Mouse (Mus musculus) megakaryocyte, adult 5-6 weeks (primary cell): ENCODE measurements around the gene Txndc2. TPM values are rescaled to one million over a fixed set of nuclear protein-coding genes. Genes with fewer than 3 reads are reported as not detected.

Experiments
- ATAC-seq: 2 replicates; pipeline ENCODE4 v1.8.0; 2016; ENCODE audit warnings: mild to moderate bottlenecking, inconsistent platforms; ENCODE audit not compliant: poor library complexity, severe bottlenecking
- total RNA-seq, 2 experiments: library from RNA; stranded (forward) in 1 of 2; stranded (reverse) in 1 of 2; fragments of 153-499, 151-499 nt in 1 of 2; fragments of 221-1000, 200-1000 nt in 1 of 2; gene quantifications; 2 replicates each; pipeline versions ENCODE4 v1.2.3 to v1.2.4; 2015 to 2017

The Txndc2 gene
- not detected in 2 replicates for total RNA-seq (2015)
- total RNA-seq (2017) = not detected in 2 replicates

DNA sequence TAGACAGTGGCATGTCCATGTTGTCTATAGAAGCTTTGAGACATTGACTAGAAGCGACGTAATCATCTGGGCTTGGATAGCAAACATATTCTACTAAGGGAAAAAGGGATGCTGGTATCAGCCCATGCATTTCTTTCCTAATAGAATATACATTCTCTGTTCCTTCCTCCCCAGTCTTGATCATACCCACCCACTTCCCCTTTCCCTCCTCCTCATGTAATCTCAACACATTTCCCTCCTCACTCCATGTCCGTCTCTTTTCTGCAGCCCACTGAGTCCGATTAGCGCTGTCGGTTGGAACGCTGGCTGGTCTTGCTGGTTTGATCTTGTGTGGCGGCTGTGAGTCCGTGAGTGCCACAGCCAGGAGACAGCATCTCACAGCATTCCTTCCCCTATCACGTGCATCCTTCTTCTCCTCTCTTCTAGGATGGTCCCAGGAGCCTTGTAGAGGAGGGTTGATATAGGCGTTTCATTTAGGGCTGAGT lies at the start of gene Txndc2:
TSS of gene Txndc2 (minus strand) at position 435 of the 485 bp plus-strand sequence.
- ATAC-seq = peak; percentile 74

DNA sequence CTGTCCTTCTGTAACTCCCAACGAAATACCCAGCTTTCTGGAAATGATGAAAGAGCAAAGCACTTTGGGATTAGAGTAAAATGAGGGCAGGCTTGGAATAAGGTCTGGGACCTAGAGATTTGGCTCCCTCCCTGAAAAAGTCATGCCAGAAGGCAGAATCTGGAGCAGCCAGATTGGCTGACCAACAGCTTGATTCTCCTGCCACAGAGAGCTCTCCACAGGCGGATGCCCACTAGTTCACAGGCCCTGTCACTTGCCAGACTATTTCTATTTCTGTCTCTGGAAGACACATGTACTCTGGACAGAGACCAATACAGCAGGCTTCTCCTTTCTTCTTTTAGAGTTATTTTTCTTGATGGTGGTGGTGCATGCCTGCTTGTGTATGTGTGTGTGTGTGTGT lies 41.8 kb upstream of the Txndc2 start:
- ATAC-seq = no peak

DNA sequence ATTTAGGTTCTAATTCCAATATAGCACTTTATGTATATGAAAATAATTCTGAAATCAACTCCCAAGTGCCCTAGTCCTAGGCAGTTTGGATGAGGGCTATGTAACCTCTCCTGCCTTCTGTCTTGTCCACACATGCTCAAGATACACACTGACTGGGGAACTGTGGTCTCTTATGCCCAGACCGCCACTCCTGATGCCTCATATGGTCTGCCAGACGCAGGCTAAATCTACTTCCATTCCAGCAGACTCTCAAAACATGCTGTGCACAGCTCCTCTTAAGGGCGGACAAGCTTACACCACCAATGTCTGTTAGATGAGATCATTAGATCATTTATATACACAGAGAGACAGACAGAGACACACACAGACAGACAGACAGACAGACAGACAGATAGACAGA lies 41.3 kb upstream of the Txndc2 start:
- no peak for ATAC-seq

DNA sequence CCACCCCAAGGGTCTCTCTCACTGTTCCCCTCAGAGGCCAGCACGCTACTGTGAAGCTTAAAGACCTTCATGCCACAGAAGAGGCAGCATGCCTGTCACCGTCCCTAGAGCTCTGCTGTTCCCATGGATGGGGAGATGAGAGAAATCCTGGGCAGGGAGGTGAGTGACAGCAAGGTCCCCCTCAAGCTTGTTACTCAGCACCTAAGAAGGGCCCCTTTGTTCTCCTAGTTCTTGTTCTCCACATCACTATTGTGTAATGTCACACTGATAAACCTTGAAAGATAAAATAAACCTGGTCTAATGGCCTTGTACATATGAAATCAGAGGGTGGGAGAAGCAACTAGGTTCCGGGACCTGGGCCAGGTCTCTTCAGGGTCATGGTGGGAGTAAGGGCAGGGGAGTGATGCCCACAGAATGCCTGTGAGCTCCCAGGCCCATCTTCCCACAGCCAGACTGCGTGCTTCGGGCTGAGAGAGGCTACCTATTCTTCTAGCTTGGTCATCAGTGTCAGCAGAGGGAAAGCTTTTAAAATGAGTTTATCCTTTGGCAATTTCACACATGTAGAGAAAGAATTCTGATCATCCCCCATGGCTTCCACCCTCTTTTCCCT lies 40.2 kb upstream of the Txndc2 start:
- ATAC-seq = no peak

DNA sequence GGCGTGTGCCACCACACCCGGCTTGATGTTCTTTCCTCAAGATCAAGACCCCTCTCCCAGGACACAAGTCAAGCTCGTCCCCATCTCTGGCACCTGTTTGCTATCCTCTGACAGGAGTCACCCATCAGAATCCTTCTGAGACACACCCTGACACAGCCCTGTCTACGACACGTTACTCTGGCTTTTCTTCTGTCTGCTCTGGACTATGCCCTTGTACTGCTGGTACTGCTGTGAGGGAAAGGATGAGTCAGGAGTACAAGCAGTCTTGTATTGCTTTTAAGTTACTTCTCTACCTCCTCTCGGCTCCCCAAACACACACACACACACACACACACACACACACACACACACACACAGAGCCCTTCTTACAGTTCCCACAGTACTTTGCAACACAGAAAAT lies 39.5 kb upstream of the Txndc2 start:
- ATAC-seq = no peak

DNA sequence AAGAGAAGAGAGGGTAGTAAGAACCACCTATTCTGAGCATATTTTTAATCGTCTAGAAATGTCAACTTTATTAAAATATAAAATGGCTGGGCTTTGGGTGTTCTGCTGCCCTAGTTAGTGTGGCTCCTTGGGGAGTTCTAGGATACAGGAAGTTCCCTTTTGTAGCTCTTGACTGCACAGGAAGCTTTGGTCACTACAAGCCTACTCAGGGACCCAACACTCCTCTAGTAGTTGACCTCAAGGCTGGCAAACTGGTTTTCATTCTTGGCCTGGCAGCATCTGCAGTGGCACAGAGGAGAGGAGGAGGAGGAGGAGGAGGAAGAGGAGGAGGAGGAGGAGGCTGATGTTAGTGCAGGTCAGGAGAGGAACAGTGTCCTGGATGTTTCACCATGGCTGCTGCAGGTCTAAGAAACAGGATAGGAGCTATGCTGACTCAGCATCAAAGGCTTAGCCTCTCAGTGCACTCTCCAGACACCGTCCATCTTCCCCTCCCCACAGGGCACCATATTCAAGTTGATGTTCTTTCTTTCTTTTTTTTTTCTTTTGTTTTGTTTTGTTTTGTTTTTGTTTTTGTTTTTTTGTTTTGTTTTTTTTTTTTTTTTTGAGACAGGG lies 38.9 kb upstream of the Txndc2 start:
- no peak; the same call in 1 of the 2 replicates for ATAC-seq

DNA sequence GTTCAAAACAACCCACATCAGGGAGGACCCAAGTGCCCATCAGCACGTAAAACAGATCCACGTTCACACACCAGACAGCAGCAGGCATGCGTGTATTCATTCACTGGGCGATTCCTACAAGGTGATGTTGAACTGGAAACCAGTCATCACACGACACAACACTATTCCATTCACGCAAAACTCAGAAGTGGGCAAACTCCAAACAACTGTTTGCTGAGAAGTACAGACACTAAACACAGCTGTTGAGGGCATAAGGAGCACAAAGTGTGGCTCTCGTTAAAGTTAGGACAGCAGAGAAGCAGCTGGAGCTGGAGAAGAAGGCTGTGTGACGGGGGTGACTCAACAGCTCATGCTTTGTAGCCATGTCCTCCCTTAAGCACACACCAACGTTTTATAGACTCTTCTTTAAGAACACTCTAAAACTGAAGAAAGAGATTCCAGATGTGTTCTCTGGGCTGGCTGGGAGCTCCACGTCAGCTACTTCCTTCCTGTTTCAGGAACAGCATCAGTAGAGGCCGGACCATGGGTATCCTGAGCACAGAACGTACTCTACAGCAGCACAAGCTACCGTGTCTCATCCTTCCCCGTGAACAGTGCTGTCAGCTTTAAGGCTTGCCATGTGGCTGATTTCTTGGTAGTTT lies 38.0 kb upstream of the Txndc2 start:
- ATAC-seq = no peak

DNA sequence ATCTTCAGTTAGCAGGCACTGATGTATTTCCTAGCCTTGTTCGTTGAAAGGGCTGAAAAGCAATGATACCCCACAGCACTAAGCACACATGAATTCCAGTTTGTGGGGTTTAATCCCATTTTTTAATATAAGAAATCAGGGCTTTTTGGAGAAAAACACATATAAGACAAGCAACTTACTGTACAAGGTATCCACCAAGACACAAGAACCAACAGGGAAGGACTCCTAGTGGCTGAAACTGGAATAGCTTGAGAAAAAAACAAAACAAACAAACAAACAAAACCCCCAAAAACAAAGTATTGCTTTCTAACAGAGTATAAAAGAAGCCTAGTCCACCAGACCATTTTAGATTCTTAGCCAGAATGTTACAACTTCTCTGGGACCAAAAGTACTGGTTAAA lies 35.8 kb upstream of the Txndc2 start:
- ATAC-seq = no peak

DNA sequence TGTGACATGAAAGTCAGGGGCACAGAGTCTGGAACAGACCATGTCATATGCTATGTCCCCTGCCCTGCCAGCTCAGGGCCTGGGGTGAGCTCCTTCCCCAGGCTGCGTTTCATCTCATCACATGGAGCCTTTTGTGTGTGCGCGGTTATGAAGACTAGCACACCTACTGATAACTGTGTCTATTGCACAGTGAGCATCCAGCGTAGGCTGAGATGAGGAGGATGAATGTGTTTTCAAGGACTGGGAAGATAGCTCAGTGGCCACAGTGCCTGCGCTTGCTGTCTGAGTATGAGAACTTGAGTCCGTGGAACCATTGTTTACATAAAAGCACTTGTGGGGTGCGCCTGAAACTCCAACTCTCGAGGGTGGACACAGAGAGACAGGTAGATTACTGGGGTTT lies 34.6 kb upstream of the Txndc2 start:
- ATAC-seq = no peak

DNA sequence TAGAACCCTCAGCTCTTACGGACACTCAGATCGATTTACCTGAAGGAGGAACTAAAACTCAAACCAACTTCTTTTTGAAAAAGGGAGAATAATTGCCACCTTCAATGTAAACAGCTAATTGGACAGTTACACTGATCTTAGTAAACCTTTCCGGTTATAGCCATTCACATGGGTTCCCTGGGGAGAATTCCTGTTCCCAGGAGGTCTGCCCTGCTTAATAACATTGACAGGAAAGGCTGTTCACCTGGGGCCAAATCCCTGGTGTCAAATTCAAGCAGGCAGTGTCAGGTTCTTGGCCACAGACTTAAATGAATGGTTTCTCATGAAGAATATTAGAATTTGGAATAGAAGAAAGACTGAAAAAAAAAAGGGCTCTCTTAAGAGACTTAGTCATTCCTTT lies 34.0 kb upstream of the Txndc2 start:
- ATAC-seq = no peak

DNA sequence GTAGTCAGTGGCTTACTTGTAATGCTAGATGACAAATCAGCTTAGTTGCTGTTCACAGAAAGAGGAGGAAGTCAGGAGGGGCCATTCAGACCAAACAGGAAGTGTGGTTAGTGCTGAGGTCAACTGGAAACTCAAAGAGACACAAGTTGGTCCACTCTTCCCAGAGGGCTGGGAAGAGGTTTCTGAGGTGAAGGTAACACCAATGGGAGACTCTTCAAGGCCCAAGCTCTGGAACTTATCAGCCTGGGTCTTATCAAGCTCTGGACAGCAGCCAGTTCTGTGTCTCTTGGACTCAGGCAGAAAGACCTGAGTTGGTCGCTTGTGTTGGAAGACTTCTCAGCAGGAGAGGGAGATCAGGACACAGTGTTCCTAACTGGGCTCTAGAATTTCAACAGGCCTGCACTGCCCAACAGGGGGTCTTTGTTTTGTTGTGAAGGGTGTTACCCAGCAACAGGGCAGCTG lies 32.8 kb upstream of the Txndc2 start:
- ATAC-seq = peak; percentile 98

DNA sequence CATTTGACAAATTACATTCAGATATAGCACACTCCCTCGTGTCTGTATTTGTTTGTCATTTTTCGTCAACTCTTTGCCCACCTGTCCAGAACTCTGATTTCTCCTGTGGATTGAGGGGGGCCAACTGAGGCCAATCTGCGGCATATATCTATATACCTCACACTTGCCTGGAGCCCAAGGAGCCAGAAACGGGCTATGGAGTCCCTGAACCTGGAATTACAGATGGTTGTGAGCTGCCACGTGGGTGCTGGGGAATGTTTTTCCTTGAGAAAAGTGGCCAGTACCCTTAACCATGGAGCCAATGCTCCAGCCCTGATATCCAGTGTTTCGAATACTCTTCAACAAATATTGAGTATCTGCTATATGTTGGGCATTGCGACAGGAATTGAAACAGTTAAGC lies 31.0 kb upstream of the Txndc2 start:
- ATAC-seq = no peak

DNA sequence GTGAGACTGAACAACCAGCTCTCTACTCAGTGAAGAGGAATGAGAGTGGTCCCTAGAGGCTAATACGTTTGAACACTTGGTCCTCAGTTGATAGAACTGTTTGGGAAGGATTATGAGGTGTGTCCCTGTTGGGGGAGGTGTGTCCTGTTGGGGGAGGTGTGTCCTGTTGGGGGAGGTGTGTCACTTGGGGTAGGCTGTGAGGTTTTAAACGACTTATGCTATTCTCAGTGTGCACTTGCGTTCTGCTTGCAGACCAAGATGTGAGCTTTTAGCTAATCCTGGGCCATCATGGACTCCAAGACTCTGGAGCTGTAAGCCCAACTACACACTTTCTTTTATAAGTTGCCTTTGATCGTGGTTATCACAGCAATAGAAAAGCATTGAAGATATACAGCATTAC lies 27.1 kb upstream of the Txndc2 start:
- no peak for ATAC-seq

DNA sequence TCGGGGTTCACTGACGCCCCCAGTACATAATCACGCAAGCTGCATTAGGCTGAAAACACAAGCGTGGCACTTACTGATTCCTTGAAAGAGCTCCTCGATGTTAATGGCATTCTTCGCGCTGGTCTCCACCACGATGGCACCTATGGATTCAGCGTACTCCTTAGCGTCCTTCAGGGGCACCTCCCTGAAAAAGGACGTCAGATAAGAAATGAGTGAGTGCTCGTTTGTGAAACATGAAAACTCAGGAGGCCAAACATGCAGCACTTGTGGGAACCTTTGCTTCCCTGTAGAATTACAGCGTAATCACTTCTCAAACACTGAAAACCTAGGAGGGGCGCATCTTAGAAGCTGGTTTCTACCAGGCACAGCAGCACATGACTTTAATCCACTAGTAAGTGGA lies 25.8 kb upstream of the Txndc2 start:
- ATAC-seq = no peak

DNA sequence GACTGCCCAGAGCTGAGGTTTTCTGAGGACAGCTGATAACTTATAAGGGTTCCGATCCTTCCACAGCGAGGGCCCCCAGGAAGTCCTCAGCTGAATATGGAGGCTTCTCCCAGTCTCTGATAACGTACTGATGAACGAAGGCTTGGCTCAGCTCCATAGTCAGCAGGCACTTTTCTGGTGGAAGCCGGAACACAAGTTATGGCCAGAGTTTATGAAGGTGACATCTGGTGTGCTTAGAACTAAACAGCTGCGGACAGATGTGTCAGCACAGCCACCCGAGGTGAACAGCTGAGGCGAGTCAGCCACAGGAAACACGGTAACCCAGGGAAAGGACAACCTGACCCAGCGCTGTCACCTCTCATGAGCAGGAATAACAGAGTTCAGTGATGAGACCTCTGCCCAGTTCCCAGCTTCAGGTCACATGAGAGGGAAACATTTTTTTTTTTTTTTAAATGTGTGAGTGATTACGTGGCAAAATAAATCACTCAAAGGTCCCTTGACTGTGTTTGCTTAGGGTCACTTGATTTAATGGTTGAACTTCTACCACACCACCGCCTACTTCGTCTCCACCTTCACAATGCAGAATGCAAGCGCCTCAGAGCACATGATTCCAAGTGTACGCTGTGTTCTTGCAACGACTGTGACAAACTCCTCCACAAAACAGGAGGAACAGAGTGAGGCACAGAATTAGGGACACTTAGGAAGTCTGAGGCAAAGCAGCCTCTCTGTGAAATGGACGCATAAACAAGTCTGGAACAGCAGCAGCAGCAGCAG lies 24.6 kb upstream of the Txndc2 start:
- no peak for ATAC-seq

DNA sequence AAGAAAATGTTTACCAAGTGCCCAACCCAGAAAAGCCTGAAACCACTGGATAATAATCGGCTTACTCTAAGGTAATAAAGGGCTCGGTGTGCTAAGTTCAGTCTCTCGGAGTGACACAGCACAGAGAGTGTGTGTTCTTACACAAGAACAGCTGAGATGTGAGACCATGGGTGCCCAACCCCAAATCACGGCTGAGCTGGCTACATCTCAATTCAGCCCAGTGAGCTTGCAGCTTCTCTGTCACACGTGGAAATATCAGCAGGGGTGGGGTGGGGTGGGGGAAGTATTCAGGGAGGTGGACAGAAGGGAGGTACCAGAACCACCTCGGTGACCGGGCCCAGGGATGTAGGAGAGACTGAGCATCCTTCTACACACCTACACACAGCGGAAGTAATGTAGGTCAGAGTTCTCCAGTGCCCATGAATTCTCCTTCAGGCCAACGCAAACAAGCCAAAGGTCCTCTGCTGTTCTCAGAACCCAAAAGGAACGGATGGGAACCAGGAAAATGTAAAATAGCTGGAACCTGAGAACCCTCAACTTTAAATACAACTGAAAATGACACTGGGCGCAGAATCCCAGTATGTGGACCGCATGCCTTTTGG lies 23.9 kb upstream of the Txndc2 start:
- ATAC-seq = no peak

DNA sequence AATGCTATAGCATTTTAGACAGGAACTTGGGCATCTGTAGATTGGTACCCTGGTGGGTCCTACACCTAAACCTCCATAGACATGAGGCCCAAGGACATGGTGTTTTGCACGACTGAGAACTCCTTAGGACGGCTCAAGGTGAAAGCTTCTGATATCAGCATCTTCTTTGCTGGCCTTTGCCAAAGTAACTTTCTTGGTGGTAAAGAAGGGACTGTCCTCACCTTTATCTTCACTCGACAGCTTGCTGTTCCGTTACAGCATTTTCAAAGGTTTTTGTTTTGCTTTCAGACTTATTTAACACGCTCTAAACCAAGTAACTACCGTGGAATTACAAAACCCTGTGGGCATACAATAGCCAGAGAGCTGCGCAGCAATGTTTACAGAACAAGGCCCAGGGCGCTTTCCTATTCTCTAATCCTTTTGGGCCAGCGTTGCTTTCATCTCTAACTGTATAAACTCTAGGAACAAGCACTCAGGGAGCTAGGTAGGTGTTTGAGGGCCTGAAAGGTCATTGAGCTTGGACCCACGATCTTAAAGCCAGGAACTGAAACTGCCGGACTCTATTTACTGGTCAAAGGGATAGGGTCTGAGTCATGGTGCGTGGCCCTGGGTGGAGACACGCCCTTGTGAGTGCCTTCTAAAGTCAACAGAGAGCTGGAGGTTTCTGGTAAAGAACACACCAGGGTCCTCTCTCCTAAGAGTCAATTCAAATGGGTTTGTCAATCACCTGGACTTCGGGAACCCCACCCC lies 21.5 kb upstream of the Txndc2 start:
- ATAC-seq = peak; percentile 77

DNA sequence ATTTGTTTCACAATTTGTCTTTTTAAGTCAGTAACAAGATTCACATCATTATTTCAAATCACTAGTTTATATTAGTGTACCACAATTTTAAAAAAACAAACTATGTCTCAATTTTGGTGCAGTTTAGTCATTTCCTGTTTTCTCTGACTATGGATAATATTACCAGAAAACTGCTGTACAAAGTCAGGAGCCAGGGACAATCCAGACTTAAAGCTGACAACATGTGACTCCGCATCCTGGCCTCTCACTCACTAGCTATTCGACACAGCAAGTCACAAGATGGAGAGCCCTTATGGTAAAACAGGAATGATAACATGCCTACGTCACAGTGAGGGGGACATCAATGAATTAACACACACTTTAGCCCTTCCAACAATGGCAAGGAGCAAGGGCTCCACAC lies 20.7 kb upstream of the Txndc2 start:
- ATAC-seq = peak; percentile 41; the same call in 1 of the 2 replicates

DNA sequence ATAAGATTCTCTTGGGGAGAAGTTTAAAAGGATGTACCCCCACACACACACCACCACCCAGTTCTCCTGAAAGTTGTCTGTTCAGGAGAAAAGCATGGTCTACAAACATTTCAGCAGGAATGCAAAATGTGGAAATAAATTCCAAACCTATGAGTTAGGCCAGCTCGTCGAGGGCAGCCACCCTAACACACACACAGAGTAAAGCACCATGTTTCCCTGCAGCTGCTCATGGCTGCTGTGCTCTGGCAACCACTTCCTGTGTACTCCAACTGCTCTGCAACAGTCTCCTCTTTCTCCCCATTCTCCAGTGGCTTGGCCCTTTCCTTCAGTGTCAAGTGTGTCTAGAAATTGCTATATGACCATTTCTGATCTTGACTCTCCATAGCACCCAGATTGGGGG lies 16.4 kb upstream of the Txndc2 start:
- ATAC-seq = no peak

DNA sequence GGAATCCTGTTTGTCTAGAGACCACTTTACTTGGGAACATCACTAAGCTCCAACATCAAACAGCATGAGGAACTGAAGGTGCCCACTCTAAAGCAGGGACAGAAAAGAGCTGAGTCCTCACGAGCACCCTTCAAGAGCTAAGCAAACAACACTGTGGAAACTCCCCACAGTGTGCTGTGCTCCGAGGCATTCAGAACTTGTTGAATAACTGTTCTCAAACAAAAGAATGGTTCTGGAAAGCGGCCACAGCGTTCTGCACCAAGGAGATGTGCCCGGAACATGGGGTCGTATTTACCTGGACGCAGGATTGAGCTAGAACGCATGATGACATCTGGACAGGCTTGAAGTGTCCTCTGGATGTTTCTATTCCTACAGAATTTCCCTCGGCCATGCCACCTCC lies 16.0 kb upstream of the Txndc2 start:
- no peak for ATAC-seq
